In the genomic region with DNA sequence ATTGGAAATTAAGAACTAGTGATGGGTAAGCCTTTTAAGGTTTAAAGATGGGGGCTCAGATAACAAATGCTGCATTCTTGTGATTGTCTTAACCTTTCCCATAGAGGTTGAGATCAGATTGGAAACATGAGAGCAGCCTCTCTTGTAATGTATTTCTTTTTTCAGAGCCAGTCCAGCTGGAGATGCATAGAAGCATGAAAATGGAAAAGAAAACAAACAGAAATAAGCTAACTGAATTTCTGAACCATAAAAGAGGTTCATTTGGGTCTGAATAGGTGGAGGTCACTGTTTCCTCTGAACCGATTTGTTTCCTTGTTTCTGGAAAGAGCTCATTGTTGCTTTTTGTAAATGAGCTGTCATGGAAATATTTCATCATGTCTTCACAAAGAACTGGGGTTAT, we compare ENCODE assay signal across 21 mouse cellular contexts.
DNase-seq lines count a peak whose midpoint lies in the region; ATAC-seq lines count a peak whose summit lies in the region.
"Had no signal": no experiment of that assay in that cellular context is flagged by ENCODE, and none has a peak within 500 bp of the region (broad histone marks: within the 10 kb centered on the region; RNA-seq: fewer than 3 reads in every experiment).

No protein-coding gene starts in this region.

- no peaks in the 10 kb centered on the region for H3K27me3 ChIP-seq in forebrain, embryonic 12.5 days
- H3K27me3 ChIP-seq in forebrain, embryonic 10.5 days (ENCODE audit: poor library complexity, severe bottlenecking), result peaks cover 10% of the 10 kb centered on the region
- H3K27me3 ChIP-seq in kidney, embryonic 14.5 days (ENCODE audit: control insufficient read depth, insufficient read depth, low read length), result no peaks in the 10 kb centered on the region
- H3K27me3 ChIP-seq in midbrain, embryonic 13.5 days, result no peaks in the 10 kb centered on the region
- no peaks in the 10 kb centered on the region for H3K27me3 ChIP-seq in midbrain, embryonic 16.5 days (ENCODE audit: control insufficient read depth, insufficient read depth, low read depth, low read length)
- H3K27me3 ChIP-seq: embryonic facial prominence, embryonic 12.5 days had no signal

- no peak overlapping the region for H3K9ac ChIP-seq in forebrain, embryonic 12.5 days
- H3K9ac ChIP-seq in kidney, embryonic 14.5 days (ENCODE audit: low read depth, low read length), result no peak overlapping the region
- H3K9ac ChIP-seq in midbrain, embryonic 13.5 days (replicated peaks), result no peak overlapping the region
- no peak overlapping the region for H3K9ac ChIP-seq in midbrain, embryonic 16.5 days (ENCODE audit: low read depth, low read length)
- H3K9ac ChIP-seq: embryonic facial prominence, embryonic 12.5 days had no signal

- no peaks in the 10 kb centered on the region for H3K9me3 ChIP-seq in forebrain, embryonic 12.5 days
- no peaks in the 10 kb centered on the region for H3K9me3 ChIP-seq in forebrain, embryonic 10.5 days
- H3K9me3 ChIP-seq in kidney, embryonic 14.5 days (ENCODE audit: control insufficient read depth, low read length), result no peaks in the 10 kb centered on the region
- no peaks in the 10 kb centered on the region for H3K9me3 ChIP-seq in midbrain, embryonic 13.5 days
- no peaks in the 10 kb centered on the region for H3K9me3 ChIP-seq in midbrain, embryonic 16.5 days (replicated peaks; ENCODE audit: control insufficient read depth, low read length, poor library complexity, severe bottlenecking)
- H3K9me3 ChIP-seq: embryonic facial prominence, embryonic 12.5 days had no signal

- 12% methylated on average over 1 of the region's 1 CpGs for WGBS in forebrain, embryonic 12.5 days
- WGBS in forebrain, embryonic 10.5 days, result 43% methylated on average over 1 of the region's 1 CpGs
- WGBS in kidney, embryonic 14.5 days, result 2% methylated on average over 1 of the region's 1 CpGs
- 25% methylated on average over 1 of the region's 1 CpGs for WGBS in midbrain, embryonic 13.5 days
- WGBS in midbrain, embryonic 16.5 days, result 16% methylated on average over 1 of the region's 1 CpGs

- 0 out of 2 replicates have a peak overlapping the region, but pooled peaks have one; percentile 26 for H3K27ac ChIP-seq in forebrain, embryonic 12.5 days
- H3K27ac ChIP-seq in forebrain, embryonic 10.5 days, result no peak overlapping the region
- H3K27ac ChIP-seq in kidney, embryonic 14.5 days (ENCODE audit: low read depth, low read length), result no peak overlapping the region
- peak overlapping the region; percentile 60 for H3K27ac ChIP-seq in midbrain, embryonic 13.5 days
- no peak overlapping the region; the same call in 1 of the 2 replicates for H3K27ac ChIP-seq in midbrain, embryonic 16.5 days (ENCODE audit: low read length)
- H3K27ac ChIP-seq: embryonic facial prominence, embryonic 12.5 days had no signal

- no peaks in the 10 kb centered on the region for H3K36me3 ChIP-seq in forebrain, embryonic 12.5 days (replicated peaks)
- no peaks in the 10 kb centered on the region for H3K36me3 ChIP-seq in forebrain, embryonic 10.5 days (replicated peaks)
- no peaks in the 10 kb centered on the region for H3K36me3 ChIP-seq in kidney, embryonic 14.5 days (ENCODE audit: control insufficient read depth, insufficient read depth, low read length)
- no peaks in the 10 kb centered on the region for H3K36me3 ChIP-seq in midbrain, embryonic 13.5 days
- H3K36me3 ChIP-seq in midbrain, embryonic 16.5 days (ENCODE audit: control insufficient read depth, insufficient read depth, low read length), result no peaks in the 10 kb centered on the region
- H3K36me3 ChIP-seq: embryonic facial prominence, embryonic 12.5 days; G1E had no signal

- H3K4me3 ChIP-seq in forebrain, embryonic 12.5 days (replicated peaks), result no peak overlapping the region
- no peak overlapping the region for H3K4me3 ChIP-seq in forebrain, embryonic 10.5 days
- H3K4me3 ChIP-seq in kidney, embryonic 14.5 days (ENCODE audit: low read length), result no peak overlapping the region
- no peak overlapping the region for H3K4me3 ChIP-seq in midbrain, embryonic 13.5 days (replicated peaks)
- H3K4me3 ChIP-seq in midbrain, embryonic 16.5 days (ENCODE audit: low read depth, low read length), result no peak overlapping the region
- H3K4me3 ChIP-seq: embryonic facial prominence, embryonic 12.5 days had no signal

- peaks cover 6% of the 10 kb centered on the region for H3K4me1 ChIP-seq in forebrain, embryonic 12.5 days
- peaks cover 15% of the 10 kb centered on the region for H3K4me1 ChIP-seq in forebrain, embryonic 10.5 days
- H3K4me1 ChIP-seq in kidney, embryonic 14.5 days (ENCODE audit: control insufficient read depth, insufficient read depth, low read length), result no peaks in the 10 kb centered on the region
- peaks cover 7% of the 10 kb centered on the region for H3K4me1 ChIP-seq in midbrain, embryonic 13.5 days (replicated peaks)
- no peaks in the 10 kb centered on the region for H3K4me1 ChIP-seq in midbrain, embryonic 16.5 days (ENCODE audit: control insufficient read depth, insufficient read depth, low read length)

- no peak overlapping the region for H3K4me2 ChIP-seq in forebrain, embryonic 12.5 days
- H3K4me2 ChIP-seq in kidney, embryonic 14.5 days (replicated peaks; ENCODE audit: low read depth, low read length), result no peak overlapping the region
- H3K4me2 ChIP-seq in midbrain, embryonic 13.5 days (replicated peaks), result no peak overlapping the region
- no peak overlapping the region for H3K4me2 ChIP-seq in midbrain, embryonic 16.5 days (ENCODE audit: low read length)
- H3K4me2 ChIP-seq: embryonic facial prominence, embryonic 12.5 days; liver, embryonic 11.5 days had no signal

- ATAC-seq in forebrain, embryonic 12.5 days (ENCODE audit: low FRiP score), result 0 out of 2 replicates have a peak, but pooled peaks have one; percentile 10
- peak; percentile 58; the same call in 1 of the 2 replicates for ATAC-seq in kidney, embryonic 14.5 days (ENCODE audit: low FRiP score, low TSS enrichment)
- no peak for ATAC-seq in midbrain, embryonic 13.5 days
- no peak for ATAC-seq in midbrain, embryonic 16.5 days
- ATAC-seq: intestine, embryonic 16.5 days had no signal

- no peak for DNase-seq in forebrain, embryonic 10.5 days (ENCODE audit: extremely low spot score, low spot score)
- no peak for DNase-seq in kidney, adult 18-20 months
- peak; percentile 6 for DNase-seq in mesoderm, embryonic 11.5 days (ENCODE audit: low read depth, low spot score)
- no peak for DNase-seq in left cerebral cortex, adult 11 months (ENCODE audit: low spot score)
- DNase-seq: adrenal gland, postnatal 14 days; cerebellum, adult 11 months; cerebellum, postnatal 14 days; gastrocnemius, postnatal 36 days; kidney, postnatal 4 days; layer of hippocampus, adult 9-11 months; lung, adult 18-20 months; lung, postnatal 36 days; right cerebral cortex, adult 18-20 months had no signal

Comparison
In these comparisons a context has a peak if more than half of its experiments do, and no peak if none do; other contexts are left out.
1. H3K27ac ChIP-seq: peak in forebrain, embryonic 12.5 days (single experiment) and midbrain, embryonic 13.5 days (single experiment); none in forebrain, embryonic 10.5 days (single experiment), kidney, embryonic 14.5 days (single experiment) and midbrain, embryonic 16.5 days (single experiment).
2. ATAC-seq: peak in forebrain, embryonic 12.5 days (single experiment) and kidney, embryonic 14.5 days (single experiment); none in midbrain, embryonic 13.5 days (single experiment) and midbrain, embryonic 16.5 days (single experiment).